Mouse (Mus musculus): Measurements from ENCODE around the gene Vmn2r77. TPM values are rescaled to one million over a fixed set of nuclear protein-coding genes. Genes with fewer than 3 reads are reported as not detected.
"Not testable (repeated sequence)": the region's sequence is repeated elsewhere in the genome, so short reads cannot be mapped to it uniquely, and the experiment has no call there.

Gene Vmn2r77
- polyA plus RNA-seq (2016; fragmentation: Nextera tagmentation; extraction: Ambion mirVana): not detected in 2 replicates

- Histone ChIP-seq H3K4me3 (no peak within 1 kb of the TSS), H3K27ac (no peak within 1 kb of the TSS), H3K36me3 (no peaks in the 10 kb centered on the region), H3K4me1 (replicated peaks) (no peaks in the 10 kb centered on the region), H3K27me3 (ENCODE audit: insufficient read depth, poor library complexity, severe bottlenecking) (no peaks in the 10 kb centered on the region), H3K9me3 (no peaks in the 10 kb centered on the region)
- no peak for DNase-seq (ENCODE audit: low spot score)
Measured at GRCm38 (mm10) chr7:86794727-86795126, at the start of gene Vmn2r77. Vmn2r77 (plus strand) TSS chr7:86795027.

- Histone ChIP-seq H3K9me3 (no peaks in the 10 kb centered on the region), H3K36me3 (no peaks in the 10 kb centered on the region), H3K27me3 (ENCODE audit: insufficient read depth, poor library complexity, severe bottlenecking) (no peaks in the 10 kb centered on the region), H3K4me1 (replicated peaks) (no peaks in the 10 kb centered on the region), H3K27ac (no peak overlapping the region), H3K4me3 (no peak overlapping the region)
- 85% methylated on average over 1 of the region's 1 CpGs for WGBS
- DNase-seq (ENCODE audit: low spot score): no peak
Measured at GRCm38 (mm10) chr7:86760751-86761150, 34.1 kb upstream of the Vmn2r77 start.

GRCm38 (mm10) chr7:86764628-86765027 lies 30.2 kb upstream of the Vmn2r77 start:
- H3K27me3 ChIP-seq (ENCODE audit: insufficient read depth, poor library complexity, severe bottlenecking): no peaks in the 10 kb centered on the region
- H3K9me3 ChIP-seq: no peaks in the 10 kb centered on the region
- no peaks in the 10 kb centered on the region for H3K36me3 ChIP-seq
- no peaks in the 10 kb centered on the region for H3K4me1 ChIP-seq (replicated peaks)
- no peak overlapping the region for H3K4me3 ChIP-seq
- no peak for DNase-seq (ENCODE audit: low spot score)
- H3K27ac ChIP-seq: no peak overlapping the region

GRCm38 (mm10) chr7:86771621-86772020 lies 23.2 kb upstream of the Vmn2r77 start:
- Histone ChIP-seq H3K4me3 (no peak overlapping the region), H3K27me3 (ENCODE audit: insufficient read depth, poor library complexity, severe bottlenecking) (no peaks in the 10 kb centered on the region), H3K27ac (no peak overlapping the region), H3K36me3 (no peaks in the 10 kb centered on the region), H3K4me1 (replicated peaks) (peaks cover 7% of the 10 kb centered on the region; the same call in 1 of the 2 replicates), H3K9me3 (no peaks in the 10 kb centered on the region)
- 89% methylated on average over 3 of the region's 3 CpGs for WGBS
- no peak for DNase-seq (ENCODE audit: low spot score)

- H3K27ac ChIP-seq: 0 out of 2 replicates have a peak within 1 kb of the TSS, but pooled peaks have one; percentile 23
- no peaks in the 10 kb centered on the region for H3K27me3 ChIP-seq (ENCODE audit: insufficient read depth, poor library complexity, severe bottlenecking)
- no peaks in the 10 kb centered on the region for H3K36me3 ChIP-seq
- H3K4me1 ChIP-seq (replicated peaks): peaks cover 7% of the 10 kb centered on the region; the same call in 1 of the 2 replicates
- no peaks in the 10 kb centered on the region for H3K9me3 ChIP-seq
- WGBS: 5% methylated on average over 11 of the region's 11 CpGs
- peak within 1 kb of the TSS; percentile 43 for H3K4me3 ChIP-seq
- peak; percentile 17 for DNase-seq (ENCODE audit: low spot score)
Measured at GRCm38 (mm10) chr7:86775617-86776325, 19.1 kb upstream of the Vmn2r77 start, which contains the start of gene Folh1. Folh1 (minus strand) TSS chr7:86775943.

GRCm38 (mm10) chr7:86815241-86815640 lies 20.4 kb downstream of the Vmn2r77 start:
- not testable (repeated sequence) for H3K36me3 ChIP-seq; H3K4me1 ChIP-seq (replicated peaks); H3K27me3 ChIP-seq (ENCODE audit: insufficient read depth, poor library complexity, severe bottlenecking); H3K4me3 ChIP-seq; DNase-seq (ENCODE audit: low spot score); H3K9me3 ChIP-seq; H3K27ac ChIP-seq
- 90% methylated on average over 5 of the region's 5 CpGs for WGBS

- not testable (repeated sequence) for H3K4me1 ChIP-seq (replicated peaks); H3K27me3 ChIP-seq (ENCODE audit: insufficient read depth, poor library complexity, severe bottlenecking); DNase-seq (ENCODE audit: low spot score); H3K36me3 ChIP-seq; H3K9me3 ChIP-seq; H3K4me3 ChIP-seq; H3K27ac ChIP-seq
- 84% methylated on average over 6 of the region's 6 CpGs for WGBS
Measured at GRCm38 (mm10) chr7:86815716-86816115, 20.9 kb downstream of the Vmn2r77 start.

GRCm38 (mm10) chr7:86816466-86816865 lies 21.6 kb downstream of the Vmn2r77 start:
- 79% methylated on average over 1 of the region's 1 CpGs for WGBS
- Histone ChIP-seq H3K27ac (no peak overlapping the region), H3K4me3 (no peak overlapping the region), H3K27me3 (ENCODE audit: insufficient read depth, poor library complexity, severe bottlenecking) (no peaks in the 10 kb centered on the region), H3K36me3 (no peaks in the 10 kb centered on the region), H3K4me1 (replicated peaks) (no peaks in the 10 kb centered on the region), H3K9me3 (no peaks in the 10 kb centered on the region)
- DNase-seq (ENCODE audit: low spot score): no peak

Other genes with a start within 250 kb of the Vmn2r77 start
- gene Olfr295, start 211.2 kb upstream of the Vmn2r77 start, polyA plus RNA-seq (2016; fragmentation: Nextera tagmentation; extraction: Ambion mirVana): not detected in 2 replicates
- gene Olfr294, start 178.4 kb upstream of the Vmn2r77 start, polyA plus RNA-seq (2016; fragmentation: Nextera tagmentation; extraction: Ambion mirVana): not detected in 2 replicates
- gene Olfr293, start 146.0 kb upstream of the Vmn2r77 start, polyA plus RNA-seq (2016; fragmentation: Nextera tagmentation; extraction: Ambion mirVana): not detected in 2 replicates
- gene Olfr292, start 106.7 kb upstream of the Vmn2r77 start, polyA plus RNA-seq (2016; fragmentation: Nextera tagmentation; extraction: Ambion mirVana): not detected in 2 replicates
- gene Folh1, start 19.1 kb upstream of the Vmn2r77 start, polyA plus RNA-seq (2016; fragmentation: Nextera tagmentation; extraction: Ambion mirVana): not detected in 2 replicates
- gene Vmn2r78, start 120.1 kb downstream of the Vmn2r77 start, polyA plus RNA-seq (2016; fragmentation: Nextera tagmentation; extraction: Ambion mirVana): not detected in 2 replicates
- gene Vmn2r79, start 201.1 kb downstream of the Vmn2r77 start, polyA plus RNA-seq (2016; fragmentation: Nextera tagmentation; extraction: Ambion mirVana): not detected in 2 replicates

Measured in hindbrain, embryonic 10.5 days (tissue).